Mouse (Mus musculus): Measurements from ENCODE around the gene Hip1r.

Hip1r gene

GRCm38 (mm10) chr5:123974179-123974485 lies 704 bp downstream of the Hip1r start:
- DNase-seq (ENCODE audit: low spot score), result no peak

GRCm38 (mm10) chr5:123974616-123975111 lies 1.2 kb downstream of the Hip1r start:
- no peak for DNase-seq (ENCODE audit: low spot score)

- DNase-seq (ENCODE audit: low spot score), result no peak
Observed at GRCm38 (mm10) chr5:123975668-123976180, 2.3 kb downstream of the Hip1r start.

- no peak for DNase-seq (ENCODE audit: low spot score)
Observed at GRCm38 (mm10) chr5:123977231-123977630, 3.8 kb downstream of the Hip1r start.

- DNase-seq (ENCODE audit: low spot score), result no peak
Observed at GRCm38 (mm10) chr5:123978131-123978530, 4.7 kb downstream of the Hip1r start.

- DNase-seq (ENCODE audit: low spot score), result no peak
Observed at GRCm38 (mm10) chr5:123979221-123979979, 6.0 kb downstream of the Hip1r start.

- no peak for DNase-seq (ENCODE audit: low spot score)
Observed at GRCm38 (mm10) chr5:123979980-123980369, 6.5 kb downstream of the Hip1r start.

GRCm38 (mm10) chr5:123980521-123981249 lies 7.3 kb downstream of the Hip1r start:
- no peak for DNase-seq (ENCODE audit: low spot score)

- no peak for DNase-seq (ENCODE audit: low spot score)
Observed at GRCm38 (mm10) chr5:123981250-123981554, 7.8 kb downstream of the Hip1r start.

- DNase-seq (ENCODE audit: low spot score), result no peak
Observed at GRCm38 (mm10) chr5:123982838-123983237, 9.4 kb downstream of the Hip1r start.

GRCm38 (mm10) chr5:123985434-123985833 lies 12.0 kb downstream of the Hip1r start:
- no peak for DNase-seq (ENCODE audit: low spot score)

- DNase-seq (ENCODE audit: low spot score), result no peak
Observed at GRCm38 (mm10) chr5:123986925-123987324, 13.5 kb downstream of the Hip1r start.

- DNase-seq (ENCODE audit: low spot score), result no peak
Observed at GRCm38 (mm10) chr5:123987511-123987910, 14.1 kb downstream of the Hip1r start.

- DNase-seq (ENCODE audit: low spot score), result peak; percentile 55
Observed at GRCm38 (mm10) chr5:123989941-123990885, 16.8 kb downstream of the Hip1r start.

- DNase-seq (ENCODE audit: low spot score), result no peak
Observed at GRCm38 (mm10) chr5:123991321-123991720, 17.9 kb downstream of the Hip1r start.

- no peak for DNase-seq (ENCODE audit: low spot score)
Observed at GRCm38 (mm10) chr5:123992193-123992637, 18.8 kb downstream of the Hip1r start.

- DNase-seq (ENCODE audit: low spot score), result peak; percentile 94
Observed at GRCm38 (mm10) chr5:123992794-123993193, 19.4 kb downstream of the Hip1r start.

GRCm38 (mm10) chr5:123993263-123994036 lies 20.0 kb downstream of the Hip1r start:
- no peak for DNase-seq (ENCODE audit: low spot score)

GRCm38 (mm10) chr5:123994468-123994867 lies 21.0 kb downstream of the Hip1r start:
- no peak for DNase-seq (ENCODE audit: low spot score)

GRCm38 (mm10) chr5:123995388-123995787 lies 22.0 kb downstream of the Hip1r start:
- no peak for DNase-seq (ENCODE audit: low spot score)

- no peak for DNase-seq (ENCODE audit: low spot score)
Observed at GRCm38 (mm10) chr5:123996194-123996593, 22.8 kb downstream of the Hip1r start.

Data from embryo, embryonic 10.5 days (tissue).